Comparison of ENCODE assay signal across 15 mouse cellular contexts in genomic region chr1:95450920-95451332, GRCm38 (mm10).
DNase-seq lines count a peak whose midpoint lies in the region; ATAC-seq and TF ChIP-seq lines count a peak whose summit lies in the region.
"Had no signal": no experiment of that assay in that cellular context is flagged by ENCODE, and none has a peak within 500 bp of the region (broad histone marks: within the 10 kb centered on the region; RNA-seq: fewer than 3 reads in every experiment).

No protein-coding gene starts in this region.

- no peak overlapping the region for H3K9ac ChIP-seq in stomach, postnatal 0 days (ENCODE audit: low read length)
- H3K9ac ChIP-seq: embryonic facial prominence, embryonic 13.5 days; forebrain, embryonic 15.5 days had no signal

- H3K4me3 ChIP-seq in bone marrow macrophage, adult 2 months (ENCODE audit: insufficient read depth, low read length) = no peak overlapping the region
- H3K4me3 ChIP-seq in stomach, postnatal 0 days (ENCODE audit: low read depth, low read length) = no peak overlapping the region
- H3K4me3 ChIP-seq: embryonic facial prominence, embryonic 13.5 days; forebrain, embryonic 15.5 days had no signal

- peaks cover 16% of the 10 kb centered on the region for H3K4me1 ChIP-seq in bone marrow macrophage, adult 2 months (ENCODE audit: control insufficient read depth, insufficient read depth, low read length)
- no peaks in the 10 kb centered on the region for H3K4me1 ChIP-seq in stomach, postnatal 0 days (replicated peaks; ENCODE audit: control insufficient read depth, insufficient read depth)
- H3K4me1 ChIP-seq: embryonic facial prominence, embryonic 13.5 days; forebrain, embryonic 15.5 days had no signal

- H3K27me3 ChIP-seq in stomach, postnatal 0 days (ENCODE audit: control insufficient read depth, insufficient read depth, low read length) = no peaks in the 10 kb centered on the region
- H3K27me3 ChIP-seq: embryonic facial prominence, embryonic 13.5 days; forebrain, embryonic 15.5 days; Patski had no signal

- TF ChIP-seq CTCF in bone marrow macrophage, adult 2 months (IDR thresholded peaks at IDR 0.05; ENCODE audit: low read depth, low read length) = no peak
- TF ChIP-seq CTCF in stomach, postnatal 0 days (IDR thresholded peaks at IDR 0.05; ENCODE audit: low read depth) = no peak

- no peaks in the 10 kb centered on the region for H3K36me3 ChIP-seq in stomach, postnatal 0 days (ENCODE audit: control insufficient read depth, insufficient read depth, low read length)
- H3K36me3 ChIP-seq: embryonic facial prominence, embryonic 13.5 days; forebrain, embryonic 15.5 days had no signal

- TF ChIP-seq POLR2A in bone marrow macrophage, adult 2 months (IDR thresholded peaks at IDR 0.05; ENCODE audit: borderline replicate concordance, low read depth, low read length) = no peak

- no peaks in the 10 kb centered on the region for H3K9me3 ChIP-seq in stomach, postnatal 0 days (ENCODE audit: control insufficient read depth, low read length)
- H3K9me3 ChIP-seq: embryonic facial prominence, embryonic 13.5 days; forebrain, embryonic 15.5 days had no signal

- 75% methylated on average over 4 of the region's 4 CpGs for whole genome bisulfite sequencing in stomach, postnatal 0 days

- peak overlapping the region; percentile 93 for H3K27ac ChIP-seq in bone marrow macrophage, adult 2 months (ENCODE audit: insufficient read depth, low read depth, low read length)
- H3K27ac ChIP-seq in stomach, postnatal 0 days (replicated peaks) = no peak overlapping the region
- H3K27ac ChIP-seq: embryonic facial prominence, embryonic 13.5 days; forebrain, embryonic 15.5 days had no signal

- DNase-seq in kidney, adult 9 months = peak; percentile 6
- no peak for DNase-seq in kidney, adult 8-10 months
- peak; percentile 12 for DNase-seq in CD4-positive helper T cell, adult 2 months (ENCODE audit: low read depth, low spot score)
- no peak for DNase-seq in ovary, adult 18-20 months (ENCODE audit: low spot score)
- no peak for DNase-seq in stomach, postnatal 0 days (ENCODE audit: low spot score)
- DNase-seq in left cerebral cortex, postnatal 4 days = no peak
- DNase-seq: adrenal gland, postnatal 10 days; cerebellum, adult 9-10 months; kidney, adult 18-20 months; right cerebral cortex, postnatal 25 days had no signal

- intact Hi-C loops in left cerebral cortex, postnatal 4 days (cut with DNase I) = no loop called here

- ATAC-seq in megakaryocyte, adult 5-6 weeks (ENCODE audit: poor library complexity, severe bottlenecking) = peak; percentile 89
- ATAC-seq in stomach, postnatal 0 days (ENCODE audit: low FRiP score, low TSS enrichment) = no peak
- ATAC-seq: forebrain, embryonic 15.5 days; Patski had no signal

- H3K4me2 ChIP-seq in stomach, postnatal 0 days (replicated peaks; ENCODE audit: low read depth) = no peak overlapping the region
- H3K4me2 ChIP-seq: embryonic facial prominence, embryonic 13.5 days; forebrain, embryonic 15.5 days had no signal

- TF ChIP-seq EP300 in stomach, postnatal 0 days (optimal IDR thresholded peaks at IDR 0.05) = no peak

Comparison
In these comparisons a context has a peak if more than half of its experiments do, and no peak if none do; other contexts are left out.
1. DNase-seq: peak in kidney, adult 9 months (single experiment) and CD4-positive helper T cell, adult 2 months (single experiment); none in kidney, adult 8-10 months (0 of 2), ovary, adult 18-20 months (single experiment), stomach, postnatal 0 days (single experiment) and left cerebral cortex, postnatal 4 days (single experiment).